ENCODE assay signal across 10 mouse cellular contexts in the genomic region with DNA sequence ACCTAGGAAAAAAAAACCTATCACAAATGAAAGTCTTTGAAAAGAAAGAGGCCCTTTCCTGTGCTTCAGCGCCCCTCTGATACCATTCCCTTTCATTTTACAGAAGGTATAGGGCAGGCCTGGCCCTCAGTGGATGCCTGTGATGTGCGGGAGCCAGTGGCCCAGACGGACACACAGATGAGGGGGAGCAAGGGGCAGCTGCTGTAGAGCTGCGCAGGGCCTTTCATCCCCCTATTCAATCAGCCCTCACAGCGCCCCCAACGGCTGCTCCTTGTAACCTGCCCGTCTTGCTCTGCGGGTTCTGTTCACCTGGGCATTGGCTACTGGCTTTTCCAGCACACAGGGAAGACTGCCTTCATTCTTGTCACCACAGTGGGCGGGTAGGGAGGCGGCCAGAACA.
A peak's percentile ranks its signal among the peaks of the same experiment; 100 is the strongest.
DNase-seq lines count a peak whose midpoint lies in the region; ATAC-seq and TF ChIP-seq lines count a peak whose summit lies in the region.
"Had no signal": no experiment of that assay in that cellular context is flagged by ENCODE, and none has a peak within 500 bp of the region (broad histone marks: within the 10 kb centered on the region; RNA-seq: fewer than 3 reads in every experiment).

No protein-coding gene starts in this region.

- intact Hi-C loops in left cerebral cortex, adult 2 months (cut with DNase I) = loop anchor here (10.0 kb wide), 1 partner anchor 1693 kb away; no protein-coding TSS in a partner anchor

- H3K4me2 ChIP-seq in embryonic facial prominence, embryonic 14.5 days (ENCODE audit: low read depth, low read length) = no peak overlapping the region
- no peak overlapping the region for H3K4me2 ChIP-seq in midbrain, embryonic 15.5 days
- H3K4me2 ChIP-seq in liver, embryonic 12.5 days = no peak overlapping the region

- 0 out of 2 replicates have a peak, but pooled peaks cover 11% of the 10 kb centered on the region for H3K4me1 ChIP-seq in embryonic facial prominence, embryonic 14.5 days (ENCODE audit: control insufficient read depth, insufficient read depth, low read length)
- H3K4me1 ChIP-seq in midbrain, embryonic 15.5 days = no peaks in the 10 kb centered on the region
- no peaks in the 10 kb centered on the region for H3K4me1 ChIP-seq in liver, embryonic 12.5 days

- no peak; the same call in 1 of the 2 replicates for ATAC-seq in embryonic facial prominence, embryonic 14.5 days (ENCODE audit: low read depth)
- ATAC-seq in midbrain, embryonic 15.5 days (replicated peaks) = peak; percentile 84
- ATAC-seq in liver, embryonic 12.5 days = no peak

- no peaks in the 10 kb centered on the region for H3K36me3 ChIP-seq in embryonic facial prominence, embryonic 14.5 days (ENCODE audit: control insufficient read depth, insufficient read depth, low read length)
- H3K36me3 ChIP-seq in midbrain, embryonic 15.5 days (replicated peaks) = no peaks in the 10 kb centered on the region
- H3K36me3 ChIP-seq in liver, embryonic 12.5 days = no peaks in the 10 kb centered on the region

- H3K27ac ChIP-seq in left cerebral cortex, adult 2 months = no peak overlapping the region
- no peak overlapping the region for H3K27ac ChIP-seq in embryonic facial prominence, embryonic 14.5 days (replicated peaks; ENCODE audit: low read depth, low read length)
- H3K27ac ChIP-seq in midbrain, embryonic 15.5 days = 0 out of 2 replicates have a peak overlapping the region, but pooled peaks have one; percentile 12
- H3K27ac ChIP-seq in liver, embryonic 12.5 days = no peak overlapping the region

- peak; percentile 34 for TF ChIP-seq CTCF in left cerebral cortex, adult 2 months (IDR thresholded peaks at IDR 0.05)

- no peak overlapping the region for H3K9ac ChIP-seq in embryonic facial prominence, embryonic 14.5 days (ENCODE audit: low read depth, low read length)
- H3K9ac ChIP-seq in midbrain, embryonic 15.5 days = no peak overlapping the region
- H3K9ac ChIP-seq in liver, embryonic 12.5 days = no peak overlapping the region

- no peak for DNase-seq in left cerebral cortex, adult 2 months (ENCODE audit: extremely low spot score in 1 of 2, low spot score in 2 of 2)
- no peak for DNase-seq in left cerebral cortex, adult 9 months (ENCODE audit: low spot score in 2 of 2)
- DNase-seq in ZHBTc4 (ENCODE audit: low read depth, low spot score) = peak; percentile 44
- peak; percentile 52 for DNase-seq in embryonic facial prominence, embryonic 14.5 days (ENCODE audit: low spot score)
- no peak for DNase-seq in thymus, postnatal 25 days
- DNase-seq: cerebellum, adult 11 months; heart, postnatal 36 days; lung, postnatal 14 days had no signal

- H3K27me3 ChIP-seq in embryonic facial prominence, embryonic 14.5 days (replicated peaks; ENCODE audit: control insufficient read depth, insufficient read depth, low read length) = no peaks in the 10 kb centered on the region
- H3K27me3 ChIP-seq in midbrain, embryonic 15.5 days (replicated peaks) = no peaks in the 10 kb centered on the region
- H3K27me3 ChIP-seq in liver, embryonic 12.5 days (replicated peaks) = no peaks in the 10 kb centered on the region

- H3K9me3 ChIP-seq in embryonic facial prominence, embryonic 14.5 days (ENCODE audit: control insufficient read depth, low read length) = no peaks in the 10 kb centered on the region
- no peaks in the 10 kb centered on the region for H3K9me3 ChIP-seq in midbrain, embryonic 15.5 days
- no peaks in the 10 kb centered on the region for H3K9me3 ChIP-seq in liver, embryonic 12.5 days (replicated peaks)

- H3K4me3 ChIP-seq in left cerebral cortex, adult 2 months = no peak overlapping the region
- H3K4me3 ChIP-seq in embryonic facial prominence, embryonic 14.5 days (ENCODE audit: low read depth, low read length) = no peak overlapping the region
- no peak overlapping the region for H3K4me3 ChIP-seq in midbrain, embryonic 15.5 days
- no peak overlapping the region for H3K4me3 ChIP-seq in liver, embryonic 12.5 days

- WGBS in embryonic facial prominence, embryonic 14.5 days = 32% methylated on average over 10 of the region's 10 CpGs
- WGBS in midbrain, embryonic 15.5 days = 25% methylated on average over 10 of the region's 10 CpGs
- WGBS in liver, embryonic 12.5 days (ENCODE audit: insufficient replicate concordance) = 26% methylated on average over 10 of the region's 10 CpGs

Comparison
In these comparisons a context has a peak if more than half of its experiments do, and no peak if none do; other contexts are left out.
1. DNase-seq: peak in ZHBTc4 (single experiment) and embryonic facial prominence, embryonic 14.5 days (single experiment); none in left cerebral cortex, adult 2 months (0 of 2), left cerebral cortex, adult 9 months (0 of 2) and thymus, postnatal 25 days (single experiment).